Mouse (Mus musculus) kidney, postnatal 10 days (tissue): ENCODE measurements around the gene Srp68.

Source experiments
- DNase-seq: peaks from one replicate; pipeline ENCODE4 v3.0.0; 2021; ENCODE audit warnings: mixed read lengths

The Srp68 gene

GRCm38 (mm10) chr11:116274045-116274666 is at the start of gene Srp68:
Gene Srp68 (minus strand): TSS chr11:116274217.
- DNase-seq = peak; percentile 96

GRCm38 (mm10) chr11:116318719-116319659 is 45.0 kb upstream of the Srp68 start:
- DNase-seq = peak; percentile 94

- DNase-seq = peak; percentile 63
These were observed 38.3 kb upstream of the Srp68 start for GRCm38 (mm10) chr11:116312359-116312758.

- peak; percentile 59 for DNase-seq
These were observed 37.2 kb upstream of the Srp68 start for GRCm38 (mm10) chr11:116311169-116311568.

GRCm38 (mm10) chr11:116309601-116310000 is 35.6 kb upstream of the Srp68 start:
- no peak for DNase-seq

GRCm38 (mm10) chr11:116307762-116308531 is 33.9 kb upstream of the Srp68 start:
- DNase-seq = no peak

- no peak for DNase-seq
These were observed 33.2 kb upstream of the Srp68 start, which contains the start of gene Exoc7 for GRCm38 (mm10) chr11:116307019-116307725. Gene Exoc7 (minus strand): TSS chr11:116307233.

- DNase-seq = peak; percentile 97
These were observed 32.3 kb upstream of the Srp68 start for GRCm38 (mm10) chr11:116306126-116306982.

- DNase-seq = no peak
These were observed 31.4 kb upstream of the Srp68 start for GRCm38 (mm10) chr11:116305423-116305822.

- DNase-seq = no peak
These were observed 24.6 kb upstream of the Srp68 start for GRCm38 (mm10) chr11:116298621-116299020.

GRCm38 (mm10) chr11:116298221-116298620 is 24.2 kb upstream of the Srp68 start:
- DNase-seq = no peak

GRCm38 (mm10) chr11:116297017-116297416 is 23.0 kb upstream of the Srp68 start:
- DNase-seq = no peak

GRCm38 (mm10) chr11:116296191-116296734 is 22.2 kb upstream of the Srp68 start:
- no peak for DNase-seq

GRCm38 (mm10) chr11:116294319-116294718 is 20.3 kb upstream of the Srp68 start:
- DNase-seq = peak; percentile 82

GRCm38 (mm10) chr11:116293538-116294137 is 19.6 kb upstream of the Srp68 start:
- no peak for DNase-seq

- no peak for DNase-seq
These were observed 18.4 kb upstream of the Srp68 start for GRCm38 (mm10) chr11:116292401-116292800.

- DNase-seq = no peak
These were observed 16.5 kb upstream of the Srp68 start for GRCm38 (mm10) chr11:116290556-116290955.

- DNase-seq = no peak
These were observed 13.3 kb upstream of the Srp68 start for GRCm38 (mm10) chr11:116287351-116287750.

GRCm38 (mm10) chr11:116285770-116286191 is 11.8 kb upstream of the Srp68 start:
- DNase-seq = peak; percentile 81

- no peak for DNase-seq
These were observed 10.0 kb upstream of the Srp68 start for GRCm38 (mm10) chr11:116283982-116284381.
